Mouse (Mus musculus): ENCODE data around the gene Akap13.
"Not testable (repeated sequence)": the region's sequence is repeated elsewhere in the genome, so short reads cannot be mapped to it uniquely, and the experiment has no call there.

The Akap13 gene

GRCm38 (mm10) chr7:75785388-75786328 is 330.3 kb downstream of the Akap13 start:
- no peak for DNase-seq (ENCODE audit: extremely low read depth, insufficient read length, low spot score)

GRCm38 (mm10) chr7:75786812-75787211 is 331.5 kb downstream of the Akap13 start:
- DNase-seq (ENCODE audit: extremely low read depth, insufficient read length, low spot score) = no peak

- DNase-seq (ENCODE audit: extremely low read depth, insufficient read length, low spot score) = no peak
Observed at GRCm38 (mm10) chr7:75787371-75787770, 332.0 kb downstream of the Akap13 start.

GRCm38 (mm10) chr7:75788069-75788800 is 332.9 kb downstream of the Akap13 start:
- DNase-seq (ENCODE audit: extremely low read depth, insufficient read length, low spot score) = peak; percentile 35

- not testable (repeated sequence) for DNase-seq (ENCODE audit: extremely low read depth, insufficient read length, low spot score)
Observed at GRCm38 (mm10) chr7:75788801-75789135, 333.4 kb downstream of the Akap13 start.

- DNase-seq (ENCODE audit: extremely low read depth, insufficient read length, low spot score) = no peak
Observed at GRCm38 (mm10) chr7:75789746-75790145, 334.4 kb downstream of the Akap13 start.

GRCm38 (mm10) chr7:75791092-75791837 is 335.9 kb downstream of the Akap13 start:
- DNase-seq (ENCODE audit: extremely low read depth, insufficient read length, low spot score) = not testable (repeated sequence)

- DNase-seq (ENCODE audit: extremely low read depth, insufficient read length, low spot score) = no peak
Observed at GRCm38 (mm10) chr7:75793091-75793490, 337.8 kb downstream of the Akap13 start.

- DNase-seq (ENCODE audit: extremely low read depth, insufficient read length, low spot score) = no peak
Observed at GRCm38 (mm10) chr7:75793654-75794335, 338.5 kb downstream of the Akap13 start.

GRCm38 (mm10) chr7:75795106-75795505 is 339.8 kb downstream of the Akap13 start:
- DNase-seq (ENCODE audit: extremely low read depth, insufficient read length, low spot score) = no peak

- DNase-seq (ENCODE audit: extremely low read depth, insufficient read length, low spot score) = peak; percentile 39
Observed at GRCm38 (mm10) chr7:75796474-75796873, 341.1 kb downstream of the Akap13 start.

GRCm38 (mm10) chr7:75800530-75800929 is 345.2 kb downstream of the Akap13 start:
- no peak for DNase-seq (ENCODE audit: extremely low read depth, insufficient read length, low spot score)

GRCm38 (mm10) chr7:75801022-75801421 is 345.7 kb downstream of the Akap13 start:
- no peak for DNase-seq (ENCODE audit: extremely low read depth, insufficient read length, low spot score)

GRCm38 (mm10) chr7:75801621-75802358 is 346.5 kb downstream of the Akap13 start:
- DNase-seq (ENCODE audit: extremely low read depth, insufficient read length, low spot score) = no peak

GRCm38 (mm10) chr7:75802887-75803286 is 347.6 kb downstream of the Akap13 start:
- no peak for DNase-seq (ENCODE audit: extremely low read depth, insufficient read length, low spot score)
